Mouse (Mus musculus): ENCODE measurements around the gene Nek6. TPM values are rescaled to one million over a fixed set of nuclear protein-coding genes. Genes with fewer than 3 reads are reported as not detected.

Nek6 gene
- polyA plus RNA-seq, 1 experiment from 2014 or later: 75.3 TPM

- 91% methylated on average over 3 of the region's 3 CpGs for WGBS
- Histone ChIP-seq H3K36me3 (ENCODE audit: insufficient read depth, low read length) (no peaks in the 10 kb centered on the region), H3K9ac (replicated peaks; ENCODE audit: low read length) (no peak overlapping the region), H3K27ac (ENCODE audit: low read length) (no peak overlapping the region), H3K4me3 (ENCODE audit: low read length) (no peak overlapping the region), H3K4me1 (ENCODE audit: insufficient read depth, low read length) (no peaks in the 10 kb centered on the region), H3K27me3 (ENCODE audit: insufficient read depth, low read length) (no peaks in the 10 kb centered on the region), H3K4me2 (replicated peaks; ENCODE audit: low read depth, low read length) (no peak overlapping the region), H3K9me3 (ENCODE audit: low read length) (no peaks in the 10 kb centered on the region)
- ATAC-seq (ENCODE audit: low FRiP score, low TSS enrichment): no peak
These were observed 8.7 kb upstream of the Nek6 start for GRCm38 (mm10) chr2:38502747-38503146.

GRCm38 (mm10) chr2:38504311-38504710 lies 7.1 kb upstream of the Nek6 start:
- Histone ChIP-seq H3K9ac (replicated peaks; ENCODE audit: low read length) (no peak overlapping the region), H3K4me3 (ENCODE audit: low read length) (no peak overlapping the region), H3K27ac (ENCODE audit: low read length) (no peak overlapping the region), H3K4me1 (ENCODE audit: insufficient read depth, low read length) (no peaks in the 10 kb centered on the region), H3K9me3 (ENCODE audit: low read length) (no peaks in the 10 kb centered on the region), H3K27me3 (ENCODE audit: insufficient read depth, low read length) (no peaks in the 10 kb centered on the region), H3K36me3 (ENCODE audit: insufficient read depth, low read length) (no peaks in the 10 kb centered on the region), H3K4me2 (replicated peaks; ENCODE audit: low read depth, low read length) (no peak overlapping the region)
- WGBS: 56% methylated on average over 6 of the region's 6 CpGs
- no peak for ATAC-seq (ENCODE audit: low FRiP score, low TSS enrichment)

- Histone ChIP-seq H3K4me1 (ENCODE audit: insufficient read depth, low read length) (no peaks in the 10 kb centered on the region), H3K27me3 (ENCODE audit: insufficient read depth, low read length) (no peaks in the 10 kb centered on the region), H3K4me2 (replicated peaks; ENCODE audit: low read depth, low read length) (no peak overlapping the region), H3K9ac (replicated peaks; ENCODE audit: low read length) (no peak overlapping the region), H3K36me3 (ENCODE audit: insufficient read depth, low read length) (no peaks in the 10 kb centered on the region), H3K9me3 (ENCODE audit: low read length) (no peaks in the 10 kb centered on the region), H3K4me3 (ENCODE audit: low read length) (no peak overlapping the region), H3K27ac (ENCODE audit: low read length) (no peak overlapping the region)
- no peak for ATAC-seq (ENCODE audit: low FRiP score, low TSS enrichment)
- WGBS: 89% methylated on average over 1 of the region's 1 CpGs
These were observed 4.3 kb upstream of the Nek6 start for GRCm38 (mm10) chr2:38507181-38507580.

GRCm38 (mm10) chr2:38509004-38509719 lies 2.3 kb upstream of the Nek6 start:
- Histone ChIP-seq H3K9me3 (ENCODE audit: low read length) (no peaks in the 10 kb centered on the region), H3K27me3 (ENCODE audit: insufficient read depth, low read length) (no peaks in the 10 kb centered on the region), H3K27ac (ENCODE audit: low read length) (no peak overlapping the region), H3K4me3 (ENCODE audit: low read length) (no peak overlapping the region), H3K9ac (replicated peaks; ENCODE audit: low read length) (no peak overlapping the region), H3K36me3 (ENCODE audit: insufficient read depth, low read length) (no peaks in the 10 kb centered on the region), H3K4me1 (ENCODE audit: insufficient read depth, low read length) (peaks cover 18% of the 10 kb centered on the region), H3K4me2 (replicated peaks; ENCODE audit: low read depth, low read length) (no peak overlapping the region)
- ATAC-seq (ENCODE audit: low FRiP score, low TSS enrichment): no peak
- WGBS: 68% methylated on average over 7 of the region's 7 CpGs

- ATAC-seq (ENCODE audit: low FRiP score, low TSS enrichment): no peak
- 82% methylated on average over 1 of the region's 1 CpGs for WGBS
These were observed 1.3 kb upstream of the Nek6 start for GRCm38 (mm10) chr2:38510120-38510519.

GRCm38 (mm10) chr2:38512308-38513182 lies 1.1 kb downstream of the Nek6 start:
- Histone ChIP-seq H3K9me3 (ENCODE audit: low read length) (no peaks in the 10 kb centered on the region), H3K36me3 (ENCODE audit: insufficient read depth, low read length) (no peaks in the 10 kb centered on the region), H3K27me3 (ENCODE audit: insufficient read depth, low read length) (no peaks in the 10 kb centered on the region), H3K9ac (replicated peaks; ENCODE audit: low read length) (peak overlapping the region; percentile 88), H3K27ac (ENCODE audit: low read length) (peak overlapping the region; percentile 84), H3K4me2 (replicated peaks; ENCODE audit: low read depth, low read length) (peak overlapping the region; percentile 74), H3K4me1 (ENCODE audit: insufficient read depth, low read length) (peaks cover 38% of the 10 kb centered on the region), H3K4me3 (ENCODE audit: low read length) (peak overlapping the region; percentile 72)
- WGBS: 6% methylated on average over 16 of the region's 16 CpGs
- 0 out of 2 replicates have a peak, but pooled peaks have one; percentile 4 for ATAC-seq (ENCODE audit: low FRiP score, low TSS enrichment)

More at GRCm38 (mm10) chr2:38510120-38510519, 1.3 kb upstream of the Nek6 start:
- no peak overlapping the region for H3K9ac ChIP-seq (replicated peaks; ENCODE audit: low read length)
- no peaks in the 10 kb centered on the region for H3K36me3 ChIP-seq (ENCODE audit: insufficient read depth, low read length)
- no peak overlapping the region for H3K4me2 ChIP-seq (replicated peaks; ENCODE audit: low read depth, low read length)
- no peaks in the 10 kb centered on the region for H3K9me3 ChIP-seq (ENCODE audit: low read length)
- H3K27ac ChIP-seq (ENCODE audit: low read length): no peak overlapping the region
- H3K27me3 ChIP-seq (ENCODE audit: insufficient read depth, low read length): no peaks in the 10 kb centered on the region
- H3K4me1 ChIP-seq (ENCODE audit: insufficient read depth, low read length): peaks cover 18% of the 10 kb centered on the region
- no peak overlapping the region for H3K4me3 ChIP-seq (ENCODE audit: low read length)

GRCm38 (mm10) chr2:38513183-38513529 lies 1.7 kb downstream of the Nek6 start:
- H3K4me1 ChIP-seq (ENCODE audit: insufficient read depth, low read length): peaks cover 38% of the 10 kb centered on the region
- H3K4me3 ChIP-seq (ENCODE audit: low read length): peak overlapping the region; percentile 72
- H3K4me2 ChIP-seq (replicated peaks; ENCODE audit: low read depth, low read length): peak overlapping the region; percentile 74
- peak overlapping the region; percentile 84 for H3K27ac ChIP-seq (ENCODE audit: low read length)
- no peak for ATAC-seq (ENCODE audit: low FRiP score, low TSS enrichment)
- H3K9ac ChIP-seq (replicated peaks; ENCODE audit: low read length): peak overlapping the region; percentile 88
- no peaks in the 10 kb centered on the region for H3K27me3 ChIP-seq (ENCODE audit: insufficient read depth, low read length)
- no peaks in the 10 kb centered on the region for H3K9me3 ChIP-seq (ENCODE audit: low read length)
- H3K36me3 ChIP-seq (ENCODE audit: insufficient read depth, low read length): no peaks in the 10 kb centered on the region
- WGBS: 57% methylated on average over 2 of the region's 2 CpGs

GRCm38 (mm10) chr2:38514411-38514810 lies 3.0 kb downstream of the Nek6 start:
- no peak overlapping the region for H3K27ac ChIP-seq (ENCODE audit: low read length)

GRCm38 (mm10) chr2:38515446-38515845 lies 4.0 kb downstream of the Nek6 start:
- no peak for ATAC-seq (ENCODE audit: low FRiP score, low TSS enrichment)
- Histone ChIP-seq H3K4me3 (ENCODE audit: low read length) (no peak overlapping the region), H3K36me3 (ENCODE audit: insufficient read depth, low read length) (no peaks in the 10 kb centered on the region), H3K27ac (ENCODE audit: low read length) (no peak overlapping the region), H3K4me2 (replicated peaks; ENCODE audit: low read depth, low read length) (no peak overlapping the region), H3K9ac (replicated peaks; ENCODE audit: low read length) (peak overlapping the region; percentile 19; the same call in 1 of the 2 replicates), H3K27me3 (ENCODE audit: insufficient read depth, low read length) (no peaks in the 10 kb centered on the region), H3K9me3 (ENCODE audit: low read length) (no peaks in the 10 kb centered on the region), H3K4me1 (ENCODE audit: insufficient read depth, low read length) (peaks cover 38% of the 10 kb centered on the region)
- 34% methylated on average over 6 of the region's 6 CpGs for WGBS

More at GRCm38 (mm10) chr2:38514411-38514810, 3.0 kb downstream of the Nek6 start:
- Histone ChIP-seq H3K4me3 (ENCODE audit: low read length) (no peak overlapping the region), H3K4me1 (ENCODE audit: insufficient read depth, low read length) (peaks cover 38% of the 10 kb centered on the region), H3K4me2 (replicated peaks; ENCODE audit: low read depth, low read length) (no peak overlapping the region), H3K9ac (replicated peaks; ENCODE audit: low read length) (no peak overlapping the region), H3K9me3 (ENCODE audit: low read length) (no peaks in the 10 kb centered on the region), H3K36me3 (ENCODE audit: insufficient read depth, low read length) (no peaks in the 10 kb centered on the region), H3K27me3 (ENCODE audit: insufficient read depth, low read length) (no peaks in the 10 kb centered on the region)
- WGBS: 61% methylated on average over 7 of the region's 7 CpGs
- ATAC-seq (ENCODE audit: low FRiP score, low TSS enrichment): no peak

GRCm38 (mm10) chr2:38516471-38516870 lies 5.0 kb downstream of the Nek6 start:
- ATAC-seq (ENCODE audit: low FRiP score, low TSS enrichment): 0 out of 2 replicates have a peak, but pooled peaks have one; percentile 4
- 42% methylated on average over 3 of the region's 3 CpGs for WGBS

More at GRCm38 (mm10) chr2:38516471-38516870, 5.0 kb downstream of the Nek6 start:
- no peaks in the 10 kb centered on the region for H3K9me3 ChIP-seq (ENCODE audit: low read length)
- no peaks in the 10 kb centered on the region for H3K36me3 ChIP-seq (ENCODE audit: insufficient read depth, low read length)
- H3K4me2 ChIP-seq (replicated peaks; ENCODE audit: low read depth, low read length): no peak overlapping the region
- no peaks in the 10 kb centered on the region for H3K27me3 ChIP-seq (ENCODE audit: insufficient read depth, low read length)
- H3K4me1 ChIP-seq (ENCODE audit: insufficient read depth, low read length): peaks cover 42% of the 10 kb centered on the region
- H3K4me3 ChIP-seq (ENCODE audit: low read length): no peak overlapping the region
- H3K27ac ChIP-seq (ENCODE audit: low read length): peak overlapping the region; percentile 36
- no peak overlapping the region for H3K9ac ChIP-seq (replicated peaks; ENCODE audit: low read length)
